Mouse (Mus musculus) C2C12 (cell line): Measurements from ENCODE around the gene B4gat1. TPM values are rescaled to one million over a fixed set of nuclear protein-coding genes. Genes with fewer than 3 reads are reported as not detected.
A peak's percentile ranks its signal among the peaks of the same experiment; 100 is the strongest.

Source experiments
- H3K27me3 ChIP-seq: one replicate; pipeline ENCODE4 v1.6.1; 2011; ENCODE audit not compliant: control insufficient read depth, insufficient read depth, insufficient read length
- H3K36me3 ChIP-seq: one replicate; pipeline ENCODE4 v1.6.1; 2011; ENCODE audit not compliant: control insufficient read depth, insufficient read depth
- H3K4me3 ChIP-seq: one replicate; pipeline ENCODE4 v1.5.1; 2011; ENCODE audit warnings: mild to moderate bottlenecking, control low read depth; ENCODE audit not compliant: poor library complexity, insufficient read depth, severe bottlenecking
- H3K79me2 ChIP-seq: one replicate; pipeline ENCODE4 v1.6.1; 2011; ENCODE audit not compliant: control insufficient read depth, insufficient read depth
- H3K79me3 ChIP-seq: one replicate; pipeline ENCODE4 v1.6.1; 2011; ENCODE audit warnings: low read depth, control low read depth
- H3ac ChIP-seq: one replicate; pipeline ENCODE3; 2011; ENCODE audit warnings: low read depth; ENCODE audit not compliant: control insufficient read depth, insufficient read length
- CEBPB ChIP-seq: IDR thresholded peaks from one replicate; pipeline ENCODE4 v1.6.1; 2011; ENCODE audit warnings: low read depth, mild to moderate bottlenecking, control low read depth, moderate library complexity
- CTCF ChIP-seq: IDR thresholded peaks from one replicate; pipeline ENCODE4 v1.5.1; 2011; ENCODE audit not compliant: control insufficient read depth, insufficient read depth, insufficient read length
- FOSL1 ChIP-seq: IDR thresholded peaks from one replicate; pipeline ENCODE4 v1.8.0; 2011; ENCODE audit warnings: mild to moderate bottlenecking, low read length; ENCODE audit not compliant: poor library complexity, insufficient read depth, severe bottlenecking
- MAX ChIP-seq: IDR thresholded peaks from one replicate; pipeline ENCODE4 v1.6.1; 2011; ENCODE audit warnings: mild to moderate bottlenecking, control low read depth
- MYOD1 ChIP-seq: IDR thresholded peaks from one replicate; pipeline ENCODE4 v1.6.1; 2011; ENCODE audit warnings: low read depth; ENCODE audit not compliant: control insufficient read depth, insufficient read length
- MYOG ChIP-seq: IDR thresholded peaks from one replicate; pipeline ENCODE4 v1.6.1; 2011; ENCODE audit not compliant: control insufficient read depth, insufficient read length; ENCODE audit errors: extremely low read depth
- USF1 ChIP-seq: IDR thresholded peaks from one replicate; pipeline ENCODE4 v1.6.1; 2011; ENCODE audit warnings: low read depth, mild to moderate bottlenecking, control low read depth, moderate library complexity
- polyA plus RNA-seq: library from polyadenylated mRNA; unstranded; fragments of >200 nt; fragmentation: generic; extraction: Trizol; gene quantifications from one replicate; pipeline ENCODE4 v1.2.1, GENCODE M21; 2012; ENCODE audit warnings: missing spikeins

The B4gat1 gene
- polyA plus RNA-seq, 1 experiment: 28.1 TPM

DNA sequence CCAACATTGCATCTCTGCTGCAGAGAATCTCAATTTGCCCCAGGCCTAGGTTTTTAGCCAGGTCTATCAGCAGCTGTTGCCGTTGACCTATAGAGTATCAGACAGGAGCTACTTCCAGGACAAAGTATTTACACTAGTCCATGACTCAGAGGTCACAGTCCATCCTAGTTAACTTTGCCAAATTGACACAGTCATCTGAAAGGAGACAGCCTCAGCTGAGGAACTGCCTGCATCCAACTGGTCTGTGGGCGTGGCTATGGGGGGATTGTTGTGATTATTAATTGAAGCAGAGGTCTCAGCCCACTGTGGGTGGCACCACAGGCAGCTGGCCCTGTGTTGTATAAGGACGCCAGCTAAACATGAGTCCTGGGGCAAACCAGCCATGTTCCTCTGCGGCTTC is 33.7 kb upstream of the B4gat1 start:
- no peak overlapping the region for H3ac ChIP-seq
- H3K4me3 ChIP-seq: no peak overlapping the region
- H3K79me3 ChIP-seq: no peaks in the 10 kb centered on the region
- no peaks in the 10 kb centered on the region for H3K36me3 ChIP-seq
- TF ChIP-seq MYOD1 (peak; percentile 39), FOSL1 (no peak)
- H3K79me2 ChIP-seq: no peaks in the 10 kb centered on the region
- no peaks in the 10 kb centered on the region for H3K27me3 ChIP-seq

GRCm38 (mm10) chr19:5013138-5013537 is 25.5 kb upstream of the B4gat1 start:
- H3K36me3 ChIP-seq: no peaks in the 10 kb centered on the region
- TF ChIP-seq MYOD1 (peak; percentile 52), CEBPB (peak; percentile 5), MYOG (no peak), FOSL1 (peak; percentile 78), USF1 (no peak)
- no peaks in the 10 kb centered on the region for H3K79me3 ChIP-seq
- no peak overlapping the region for H3K4me3 ChIP-seq
- no peaks in the 10 kb centered on the region for H3K27me3 ChIP-seq
- H3K79me2 ChIP-seq: no peaks in the 10 kb centered on the region
- no peak overlapping the region for H3ac ChIP-seq

GRCm38 (mm10) chr19:5014961-5015398 is 23.6 kb upstream of the B4gat1 start:
- Histone ChIP-seq H3K4me3 (no peak overlapping the region), H3K27me3 (no peaks in the 10 kb centered on the region), H3ac (no peak overlapping the region), H3K79me3 (no peaks in the 10 kb centered on the region), H3K79me2 (no peaks in the 10 kb centered on the region), H3K36me3 (no peaks in the 10 kb centered on the region)
- TF ChIP-seq MYOD1 (no peak), CTCF (peak; percentile 23), FOSL1 (no peak), CEBPB (no peak), MAX (peak; percentile 39)

DNA sequence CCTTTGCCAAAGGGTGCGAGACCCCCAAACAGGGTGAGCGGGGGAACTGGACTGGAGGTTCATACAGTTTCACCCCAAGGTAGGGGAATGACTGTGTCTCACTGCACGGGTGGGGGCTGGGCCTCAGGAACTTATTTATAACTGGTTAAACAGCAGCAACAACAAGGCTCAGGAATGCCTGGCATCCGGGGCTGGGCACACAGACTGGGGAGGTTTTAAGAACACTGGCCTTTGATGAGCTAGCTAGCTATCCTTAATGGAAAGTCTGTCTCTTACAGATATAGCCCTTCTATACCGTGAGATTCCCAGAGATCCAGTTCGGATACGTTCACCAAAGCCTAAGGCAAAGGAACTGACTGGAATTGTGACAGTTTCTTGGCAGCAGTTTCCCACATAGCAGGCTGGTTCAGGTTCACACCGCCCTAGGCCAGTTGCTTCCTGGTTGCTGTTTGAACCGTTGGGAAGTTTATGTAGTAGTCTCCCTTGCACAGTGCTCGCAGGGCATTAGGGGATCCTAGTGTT is 22.3 kb upstream of the B4gat1 start:
- no peaks in the 10 kb centered on the region for H3K36me3 ChIP-seq
- H3ac ChIP-seq: peak overlapping the region; percentile 62
- H3K4me3 ChIP-seq: no peak overlapping the region
- no peaks in the 10 kb centered on the region for H3K27me3 ChIP-seq
- no peak for TF ChIP-seq MAX
- no peak for TF ChIP-seq USF1
- no peak for TF ChIP-seq FOSL1
- no peak for TF ChIP-seq CTCF
- no peak for TF ChIP-seq MYOD1
- TF ChIP-seq CEBPB: no peak
- no peak for TF ChIP-seq MYOG
- no peaks in the 10 kb centered on the region for H3K79me2 ChIP-seq
- H3K79me3 ChIP-seq: no peaks in the 10 kb centered on the region

DNA sequence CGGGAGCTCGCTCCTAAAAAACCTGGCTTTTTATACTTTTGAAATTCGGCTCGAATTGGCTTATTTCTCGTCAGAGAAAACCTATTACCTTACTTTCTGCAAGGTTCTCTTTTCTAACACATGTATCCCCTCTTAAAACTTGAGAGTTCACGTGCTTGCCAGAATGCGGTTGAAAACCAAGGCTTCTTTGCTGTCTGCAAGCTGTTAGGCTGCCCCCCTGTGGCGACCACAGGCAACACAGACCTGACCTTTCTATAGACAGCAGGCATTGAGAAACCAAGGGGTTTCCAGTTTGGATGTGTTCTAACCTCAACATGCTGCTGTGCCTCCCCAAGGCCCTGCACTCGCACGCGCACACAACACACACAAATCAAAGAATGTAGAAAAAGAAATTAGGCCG is 21.8 kb upstream of the B4gat1 start:
- H3K79me2 ChIP-seq: no peaks in the 10 kb centered on the region
- no peaks in the 10 kb centered on the region for H3K36me3 ChIP-seq
- no peaks in the 10 kb centered on the region for H3K27me3 ChIP-seq
- H3K79me3 ChIP-seq: no peaks in the 10 kb centered on the region
- no peak overlapping the region for H3ac ChIP-seq
- no peak overlapping the region for H3K4me3 ChIP-seq
- TF ChIP-seq CEBPB (peak; percentile 10), FOSL1 (no peak), MYOG (no peak), MAX (peak; percentile 77), CTCF (peak; percentile 56), USF1 (peak; percentile 43)

GRCm38 (mm10) chr19:5017611-5018010 is 21.0 kb upstream of the B4gat1 start:
- Histone ChIP-seq H3K36me3 (no peaks in the 10 kb centered on the region), H3K79me2 (no peaks in the 10 kb centered on the region), H3K27me3 (no peaks in the 10 kb centered on the region), H3ac (peak overlapping the region; percentile 28), H3K79me3 (no peaks in the 10 kb centered on the region), H3K4me3 (no peak overlapping the region)
- peak; percentile 64 for TF ChIP-seq MAX
- peak; percentile 79 for TF ChIP-seq FOSL1
- peak; percentile 89 for TF ChIP-seq MYOD1
- TF ChIP-seq MYOG: no peak
- no peak for TF ChIP-seq CEBPB
- no peak for TF ChIP-seq CTCF
- TF ChIP-seq USF1: no peak
